Mouse (Mus musculus) neural tube, embryonic 15.5 days (tissue): ENCODE data around the gene Fbxl19. TPM values are rescaled to one million over a fixed set of nuclear protein-coding genes. Genes with fewer than 3 reads are reported as not detected.
A peak's percentile ranks its signal among the peaks of the same experiment; 100 is the strongest.

Experiments
- ATAC-seq: fragments of 200-750 bp; cut with Nextera tagmentation; 2 replicates; pipeline ENCODE4 v1.8.0; 2017; ENCODE audit warnings: mild to moderate bottlenecking, moderate TSS enrichment, moderate library complexity; ENCODE audit not compliant: low FRiP score
- H3K27ac ChIP-seq: fragments of 300-500 bp; sonication (generic); replicated peaks from 2 replicates; pipeline ENCODE4 v1.5.1; 2015; ENCODE audit warnings: mild to moderate bottlenecking, inconsistent platforms
- H3K27me3 ChIP-seq: fragments of 300-500 bp; sonication (generic); replicated peaks from 2 replicates; pipeline ENCODE4 v1.6.1; 2015; ENCODE audit warnings: inconsistent platforms
- H3K36me3 ChIP-seq: fragments of 300-500 bp; sonication (generic); 2 replicates; pipeline ENCODE4 v1.6.1; 2015; ENCODE audit warnings: inconsistent platforms
- H3K4me1 ChIP-seq: fragments of 300-500 bp; sonication (generic); 2 replicates; pipeline ENCODE4 v1.6.1; 2015; ENCODE audit warnings: inconsistent platforms
- H3K4me2 ChIP-seq: fragments of 300-500 bp; sonication (generic); 2 replicates; pipeline ENCODE4 v1.6.1; 2015; ENCODE audit warnings: inconsistent platforms, mild to moderate bottlenecking, moderate library complexity
- H3K4me3 ChIP-seq: fragments of 300-500 bp; sonication (generic); replicated peaks from 2 replicates; pipeline ENCODE4 v1.5.1; 2015; ENCODE audit warnings: mild to moderate bottlenecking, inconsistent platforms
- H3K9ac ChIP-seq: fragments of 300-500 bp; sonication (generic); replicated peaks from 2 replicates; pipeline ENCODE4 v1.6.1; 2015; ENCODE audit warnings: mild to moderate bottlenecking, inconsistent platforms
- H3K9me3 ChIP-seq: fragments of 300-500 bp; sonication (generic); replicated peaks from 2 replicates; pipeline ENCODE4 v1.6.1; 2016; ENCODE audit warnings: inconsistent platforms
- WGBS: fragments of 180-500 bp; shearing (Covaris S2); methylation state at CpG from one replicate; pipeline ENCODE4 v1.1.7; 2015; ENCODE audit warnings: mixed read lengths; 5-methylcytosine and 5-hydroxymethylcytosine counted together
- polyA plus RNA-seq: library from polyadenylated mRNA; unstranded; fragments of >200 nt; fragmentation: Nextera tagmentation; extraction: Ambion mirVana; gene quantifications from 2 replicates; pipeline ENCODE4 v1.2.1, GENCODE M21; 2015

Fbxl19 gene
- polyA plus RNA-seq, 1 experiment from 2014 or later = 8.7 TPM

- no peaks in the 10 kb centered on the region for H3K9me3 ChIP-seq
- peaks cover 25% of the 10 kb centered on the region for H3K4me1 ChIP-seq
- WGBS = 0% methylated on average over 19 of the region's 19 CpGs
- peak overlapping the region; percentile 54 for H3K9ac ChIP-seq
- no peaks in the 10 kb centered on the region for H3K27me3 ChIP-seq
- H3K27ac ChIP-seq = peak overlapping the region; percentile 92
- peaks cover 23% of the 10 kb centered on the region for H3K36me3 ChIP-seq
- ATAC-seq = peak; percentile 88
- peak overlapping the region; percentile 85 for H3K4me3 ChIP-seq
- H3K4me2 ChIP-seq = peak overlapping the region; percentile 88
Measured at GRCm38 (mm10) chr7:127745251-127745651, 908 bp downstream of the Fbxl19 start.

GRCm38 (mm10) chr7:127745652-127746493, 1.5 kb downstream of the Fbxl19 start:
- under 1% methylated on average over 36 of the region's 39 CpGs for WGBS
- peaks cover 25% of the 10 kb centered on the region for H3K4me1 ChIP-seq
- peak overlapping the region; percentile 92 for H3K27ac ChIP-seq
- no peaks in the 10 kb centered on the region for H3K27me3 ChIP-seq
- peak overlapping the region; percentile 85 for H3K4me3 ChIP-seq
- peak; percentile 92 for ATAC-seq
- peak overlapping the region; percentile 88 for H3K4me2 ChIP-seq
- H3K36me3 ChIP-seq = peaks cover 29% of the 10 kb centered on the region
- H3K9me3 ChIP-seq = no peaks in the 10 kb centered on the region
- H3K9ac ChIP-seq = peak overlapping the region; percentile 95

- Histone ChIP-seq H3K4me2 (peak overlapping the region; percentile 88), H3K9me3 (no peaks in the 10 kb centered on the region), H3K27ac (peak overlapping the region; percentile 92), H3K4me3 (peak overlapping the region; percentile 85), H3K9ac (peak overlapping the region; percentile 95), H3K27me3 (no peaks in the 10 kb centered on the region), H3K36me3 (peaks cover 39% of the 10 kb centered on the region), H3K4me1 (peaks cover 25% of the 10 kb centered on the region)
- WGBS = under 1% methylated on average over 38 of the region's 62 CpGs
- ATAC-seq = no peak
Measured at GRCm38 (mm10) chr7:127746494-127747491, 2.5 kb downstream of the Fbxl19 start.

- Histone ChIP-seq H3K9me3 (no peaks in the 10 kb centered on the region), H3K4me3 (peak overlapping the region; percentile 85), H3K4me1 (peaks cover 30% of the 10 kb centered on the region), H3K27ac (no peak overlapping the region; the same call in 1 of the 2 replicates), H3K27me3 (no peaks in the 10 kb centered on the region), H3K9ac (peak overlapping the region; percentile 95), H3K4me2 (peak overlapping the region; percentile 88), H3K36me3 (peaks cover 48% of the 10 kb centered on the region)
- ATAC-seq = no peak
- 41% methylated on average over 6 of the region's 6 CpGs for WGBS
Measured at GRCm38 (mm10) chr7:127747559-127748234, 3.4 kb downstream of the Fbxl19 start.

GRCm38 (mm10) chr7:127748235-127748560, 3.9 kb downstream of the Fbxl19 start:
- Histone ChIP-seq H3K9me3 (no peaks in the 10 kb centered on the region), H3K36me3 (peaks cover 53% of the 10 kb centered on the region), H3K4me2 (peak overlapping the region; percentile 88), H3K9ac (no peak overlapping the region), H3K4me1 (peaks cover 35% of the 10 kb centered on the region), H3K27ac (no peak overlapping the region; the same call in 1 of the 2 replicates), H3K27me3 (no peaks in the 10 kb centered on the region), H3K4me3 (peak overlapping the region; percentile 85; the same call in 1 of the 2 replicates)
- no peak for ATAC-seq
- WGBS = 94% methylated on average over 28 of the region's 28 CpGs

- 87% methylated on average over 19 of the region's 19 CpGs for WGBS
- no peak for ATAC-seq
Measured at GRCm38 (mm10) chr7:127750131-127751127, 6.1 kb downstream of the Fbxl19 start.

GRCm38 (mm10) chr7:127751619-127752018, 7.3 kb downstream of the Fbxl19 start:
- Histone ChIP-seq H3K27me3 (no peaks in the 10 kb centered on the region), H3K4me1 (peaks cover 54% of the 10 kb centered on the region), H3K4me2 (no peak overlapping the region), H3K36me3 (peaks cover 85% of the 10 kb centered on the region), H3K9me3 (no peaks in the 10 kb centered on the region), H3K4me3 (no peak overlapping the region), H3K9ac (no peak overlapping the region), H3K27ac (no peak overlapping the region)
- 93% methylated on average over 5 of the region's 5 CpGs for WGBS
- no peak for ATAC-seq

More at GRCm38 (mm10) chr7:127750131-127751127, 6.1 kb downstream of the Fbxl19 start:
- Histone ChIP-seq H3K36me3 (peaks cover 73% of the 10 kb centered on the region), H3K27ac (no peak overlapping the region), H3K4me2 (no peak overlapping the region), H3K4me1 (peaks cover 43% of the 10 kb centered on the region), H3K9me3 (no peaks in the 10 kb centered on the region), H3K9ac (no peak overlapping the region), H3K4me3 (no peak overlapping the region), H3K27me3 (no peaks in the 10 kb centered on the region)

- no peak overlapping the region for H3K4me3 ChIP-seq
- H3K36me3 ChIP-seq = peaks cover 89% of the 10 kb centered on the region
- H3K9ac ChIP-seq = no peak overlapping the region
- H3K27ac ChIP-seq = no peak overlapping the region
- no peak for ATAC-seq
- no peaks in the 10 kb centered on the region for H3K27me3 ChIP-seq
- WGBS = 97% methylated on average over 27 of the region's 27 CpGs
- H3K9me3 ChIP-seq = no peaks in the 10 kb centered on the region
- no peak overlapping the region for H3K4me2 ChIP-seq
- peaks cover 58% of the 10 kb centered on the region for H3K4me1 ChIP-seq
Measured at GRCm38 (mm10) chr7:127752069-127752468, 7.7 kb downstream of the Fbxl19 start.

GRCm38 (mm10) chr7:127753158-127753557, 8.8 kb downstream of the Fbxl19 start:
- Histone ChIP-seq H3K27me3 (no peaks in the 10 kb centered on the region), H3K4me1 (peaks cover 56% of the 10 kb centered on the region), H3K27ac (no peak overlapping the region), H3K9me3 (no peaks in the 10 kb centered on the region), H3K9ac (0 out of 2 replicates have a peak overlapping the region, but pooled peaks have one; percentile 1), H3K4me2 (no peak overlapping the region), H3K4me3 (no peak overlapping the region), H3K36me3 (peaks cover 98% of the 10 kb centered on the region)
- 85% methylated on average over 5 of the region's 5 CpGs for WGBS
- ATAC-seq = no peak

- WGBS = 92% methylated on average over 7 of the region's 7 CpGs
- Histone ChIP-seq H3K9me3 (no peaks in the 10 kb centered on the region), H3K4me2 (no peak overlapping the region), H3K4me1 (peaks cover 53% of the 10 kb centered on the region), H3K27ac (no peak overlapping the region), H3K4me3 (no peak overlapping the region), H3K9ac (no peak overlapping the region), H3K27me3 (no peaks in the 10 kb centered on the region), H3K36me3 (peaks cover 98% of the 10 kb centered on the region)
- no peak for ATAC-seq
Measured at GRCm38 (mm10) chr7:127753741-127754140, 9.4 kb downstream of the Fbxl19 start.
